Mouse (Mus musculus) 3134 (cell line): Measurements from ENCODE around the gene Ints3.

Experiments
- DNase-seq: peaks from one replicate; pipeline ENCODE4 v3.0.0-alpha.2; 2011; ENCODE audit warnings: low spot score; ENCODE audit not compliant: insufficient read length; ENCODE audit errors: extremely low read depth

The Ints3 gene

GRCm38 (mm10) chr3:90446389-90447122, 13.1 kb upstream of the Ints3 start:
- DNase-seq = no peak

- no peak for DNase-seq
Observed at GRCm38 (mm10) chr3:90445417-90446200, 12.2 kb upstream of the Ints3 start.

- no peak for DNase-seq
Observed at GRCm38 (mm10) chr3:90443977-90444376, 10.6 kb upstream of the Ints3 start.

- DNase-seq = no peak
Observed at GRCm38 (mm10) chr3:90440756-90441155, 7.3 kb upstream of the Ints3 start.

- DNase-seq = no peak
Observed at GRCm38 (mm10) chr3:90437131-90437530, 3.7 kb upstream of the Ints3 start.

- no peak for DNase-seq
Observed at GRCm38 (mm10) chr3:90434073-90434730, 780 bp upstream of the Ints3 start.

GRCm38 (mm10) chr3:90432811-90433219, 607 bp downstream of the Ints3 start:
- peak; percentile 61 for DNase-seq

GRCm38 (mm10) chr3:90432348-90432747, 1.1 kb downstream of the Ints3 start:
- DNase-seq = no peak

GRCm38 (mm10) chr3:90429576-90429975, 3.8 kb downstream of the Ints3 start:
- no peak for DNase-seq

- DNase-seq = no peak
Observed at GRCm38 (mm10) chr3:90428186-90428585, 5.2 kb downstream of the Ints3 start.

GRCm38 (mm10) chr3:90427574-90427973, 5.8 kb downstream of the Ints3 start:
- DNase-seq = no peak

- DNase-seq = no peak
Observed at GRCm38 (mm10) chr3:90425499-90425898, 7.9 kb downstream of the Ints3 start.

- DNase-seq = no peak
Observed at GRCm38 (mm10) chr3:90423549-90423948, 9.9 kb downstream of the Ints3 start.

GRCm38 (mm10) chr3:90420696-90421095, 12.7 kb downstream of the Ints3 start:
- DNase-seq = no peak

- DNase-seq = no peak
Observed at GRCm38 (mm10) chr3:90413011-90413396, 20.4 kb downstream of the Ints3 start.

- DNase-seq = peak; percentile 37
Observed at GRCm38 (mm10) chr3:90412312-90413010, 21.0 kb downstream of the Ints3 start.

- no peak for DNase-seq
Observed at GRCm38 (mm10) chr3:90408721-90409120, 24.7 kb downstream of the Ints3 start.

GRCm38 (mm10) chr3:90406414-90406813, 27.0 kb downstream of the Ints3 start:
- no peak for DNase-seq

GRCm38 (mm10) chr3:90404609-90405008, 28.8 kb downstream of the Ints3 start:
- no peak for DNase-seq

- DNase-seq = no peak
Observed at GRCm38 (mm10) chr3:90404121-90404520, 29.3 kb downstream of the Ints3 start.

- DNase-seq = no peak
Observed at GRCm38 (mm10) chr3:90400993-90401392, 32.4 kb downstream of the Ints3 start.
